Mouse (Mus musculus) spleen, adult 12 weeks (tissue): ENCODE results near the gene Ltbp4.

Experiments used
- DNase-seq: peaks from one replicate; pipeline ENCODE4 v3.0.0; 2022; ENCODE audit warnings: low spot score

Gene Ltbp4

DNA sequence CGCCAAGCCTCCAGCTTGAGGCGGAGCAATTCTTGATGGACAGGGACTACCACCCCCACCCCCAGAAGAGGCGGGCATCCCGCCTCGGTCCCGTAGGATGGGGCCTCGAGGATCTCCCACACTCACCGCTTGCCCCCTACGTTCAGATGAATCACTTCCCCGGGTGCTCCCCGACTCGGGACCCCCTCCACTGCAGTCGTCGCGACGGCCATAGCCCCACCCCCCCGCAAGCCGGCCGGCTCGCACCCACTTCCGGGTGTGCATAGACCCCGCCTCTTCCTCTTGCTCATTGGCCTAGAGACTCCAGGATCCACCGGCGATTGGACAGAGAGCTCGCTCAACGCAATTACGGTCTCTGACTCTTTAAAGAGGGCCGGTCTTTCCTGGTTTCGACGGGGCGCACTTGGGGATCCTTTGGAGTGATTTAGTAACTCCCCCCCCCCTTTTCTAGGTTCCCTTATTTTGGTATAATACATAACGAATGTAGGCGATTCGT lies 18.3 kb upstream of the Ltbp4 start, which contains the start of gene Shkbp1:
TSS of gene Shkbp1 (minus strand) at position 275 of the 496 bp plus-strand sequence.
- peak; percentile 76 for DNase-seq

DNA sequence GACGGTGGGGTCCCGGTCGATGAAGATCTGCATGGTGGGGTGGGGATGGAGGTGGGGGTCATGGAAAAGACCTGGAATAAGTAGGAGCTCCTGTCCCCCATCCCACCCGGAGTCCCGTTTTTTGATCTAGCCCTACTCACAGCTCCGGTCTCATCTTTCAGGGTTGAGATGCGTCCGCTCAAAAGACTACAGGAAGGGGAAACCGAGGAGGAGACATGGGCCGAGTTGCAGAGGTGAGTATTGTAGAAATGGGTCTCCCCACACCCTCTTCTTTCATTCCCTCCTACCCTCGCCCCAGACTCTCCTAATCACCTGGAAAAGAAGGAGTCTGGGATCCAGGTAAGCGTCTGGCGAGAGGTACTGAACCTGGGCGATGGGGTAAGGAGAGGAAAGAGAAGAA lies 17.8 kb upstream of the Ltbp4 start:
- DNase-seq, result no peak

DNA sequence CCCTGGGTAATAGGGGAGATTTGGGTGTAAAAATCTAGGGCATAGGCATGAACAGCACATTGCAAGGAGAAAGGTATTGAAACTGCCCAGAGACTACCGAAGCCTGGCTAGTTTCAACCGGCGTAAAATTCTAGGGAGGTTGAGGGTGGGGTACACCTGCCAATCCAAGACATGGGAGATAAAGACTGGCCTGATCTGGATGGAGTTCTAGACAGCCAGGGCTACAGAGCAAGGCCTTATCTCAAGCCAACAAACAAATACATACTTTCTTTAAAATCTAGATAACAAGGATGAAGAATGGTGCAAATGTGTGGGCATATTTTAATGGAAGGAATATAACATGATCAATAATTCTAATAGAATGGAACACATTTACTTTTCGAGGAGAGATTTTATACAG lies 17.3 kb upstream of the Ltbp4 start:
- no peak for DNase-seq

DNA sequence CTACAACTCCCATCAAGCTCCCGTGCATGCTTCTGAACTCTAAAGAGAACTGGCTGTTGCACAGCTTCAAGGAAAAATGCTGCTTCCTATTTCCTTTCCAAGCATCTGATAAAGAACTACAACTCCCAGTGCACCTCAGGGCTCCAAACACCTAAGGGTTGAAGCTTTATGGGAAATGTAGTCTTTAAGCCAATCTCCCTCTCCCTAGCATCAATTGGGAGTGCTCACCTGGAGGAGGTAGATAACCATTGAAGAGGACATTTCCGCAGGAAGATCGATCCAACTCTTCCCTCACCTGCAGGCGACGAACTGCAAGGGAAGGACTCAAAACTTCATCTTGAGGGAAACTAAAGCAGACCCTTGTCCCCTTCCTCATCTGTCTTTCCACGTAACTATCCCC lies 16.7 kb upstream of the Ltbp4 start:
- no peak for DNase-seq

DNA sequence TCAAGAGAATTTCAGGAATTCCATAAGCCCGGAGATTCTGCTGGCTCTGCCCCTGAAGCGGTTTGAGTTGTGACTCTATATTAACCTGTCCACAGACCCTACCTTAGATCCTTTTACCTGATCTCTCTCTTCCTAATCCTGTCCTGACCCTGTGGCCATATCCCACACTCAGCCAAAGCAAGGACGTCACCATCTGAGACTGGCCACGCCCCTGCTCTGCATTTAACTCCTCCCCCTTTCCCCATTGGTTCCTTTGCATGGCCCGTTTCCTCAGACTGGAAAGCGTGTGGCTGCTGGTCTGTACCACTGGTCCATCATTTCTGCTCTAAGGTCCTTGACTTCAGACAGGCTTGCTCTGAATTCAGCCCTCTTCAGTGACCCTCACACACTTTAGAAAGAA lies 8.0 kb upstream of the Ltbp4 start:
- no peak for DNase-seq

DNA sequence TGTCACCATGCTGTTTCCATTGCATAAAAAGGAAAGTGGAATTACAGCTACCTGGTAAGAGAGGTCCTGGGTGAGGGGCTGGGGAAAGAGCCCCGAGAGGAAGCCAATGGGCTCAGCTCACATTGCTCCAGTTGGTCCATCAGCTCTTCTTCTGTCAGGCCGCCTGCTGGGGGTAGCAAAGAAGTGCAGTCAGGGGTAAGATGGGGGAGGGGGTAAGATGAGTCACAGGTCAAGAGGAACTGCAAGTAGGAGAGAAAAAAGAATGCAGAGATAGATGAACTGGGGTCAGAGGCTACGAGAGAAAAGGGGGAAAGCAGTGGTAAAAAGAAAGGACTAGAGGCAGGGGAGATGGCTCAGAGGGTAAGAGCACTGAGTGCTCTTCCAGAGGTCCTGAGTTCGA lies 5.1 kb upstream of the Ltbp4 start:
- no peak for DNase-seq

DNA sequence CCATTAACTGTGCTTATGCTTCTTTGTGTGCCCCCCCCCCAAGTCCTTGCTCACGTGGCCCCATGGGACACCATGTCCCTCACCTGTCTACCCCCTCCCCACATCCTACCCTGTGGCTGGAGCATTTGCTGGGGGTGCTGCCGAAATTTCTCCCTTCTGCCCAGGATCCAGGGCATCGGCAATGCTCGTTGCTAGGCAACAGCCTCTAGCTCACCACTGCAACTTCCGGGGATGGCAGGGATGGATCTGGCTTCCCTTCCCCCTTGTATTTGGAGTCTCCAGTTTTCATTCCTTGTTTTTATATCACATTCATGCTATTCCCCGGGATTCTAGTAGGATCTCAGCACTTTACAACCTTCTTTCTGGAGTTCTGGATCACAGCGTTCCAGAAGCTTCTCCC lies 2.0 kb upstream of the Ltbp4 start:
- no peak for DNase-seq

DNA sequence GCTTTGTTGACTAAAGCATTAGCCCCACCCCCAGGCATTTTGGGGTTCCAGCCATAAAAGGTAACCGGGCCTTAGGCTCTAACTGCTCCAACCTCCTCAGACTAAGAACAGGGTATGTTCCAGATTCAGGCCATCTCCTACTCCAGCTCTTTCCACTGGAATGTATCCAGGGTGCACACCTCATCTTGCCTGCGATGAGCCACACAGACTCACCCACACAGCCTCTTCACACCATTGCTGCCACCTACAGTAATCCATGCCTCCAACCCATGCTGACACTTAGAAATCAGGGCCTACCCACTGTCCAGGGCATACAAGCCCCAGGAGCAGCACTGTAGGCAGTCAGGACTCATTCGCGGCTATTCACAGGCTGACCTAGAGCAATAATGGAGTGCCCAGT lies 1.6 kb upstream of the Ltbp4 start:
- DNase-seq, result no peak

DNA sequence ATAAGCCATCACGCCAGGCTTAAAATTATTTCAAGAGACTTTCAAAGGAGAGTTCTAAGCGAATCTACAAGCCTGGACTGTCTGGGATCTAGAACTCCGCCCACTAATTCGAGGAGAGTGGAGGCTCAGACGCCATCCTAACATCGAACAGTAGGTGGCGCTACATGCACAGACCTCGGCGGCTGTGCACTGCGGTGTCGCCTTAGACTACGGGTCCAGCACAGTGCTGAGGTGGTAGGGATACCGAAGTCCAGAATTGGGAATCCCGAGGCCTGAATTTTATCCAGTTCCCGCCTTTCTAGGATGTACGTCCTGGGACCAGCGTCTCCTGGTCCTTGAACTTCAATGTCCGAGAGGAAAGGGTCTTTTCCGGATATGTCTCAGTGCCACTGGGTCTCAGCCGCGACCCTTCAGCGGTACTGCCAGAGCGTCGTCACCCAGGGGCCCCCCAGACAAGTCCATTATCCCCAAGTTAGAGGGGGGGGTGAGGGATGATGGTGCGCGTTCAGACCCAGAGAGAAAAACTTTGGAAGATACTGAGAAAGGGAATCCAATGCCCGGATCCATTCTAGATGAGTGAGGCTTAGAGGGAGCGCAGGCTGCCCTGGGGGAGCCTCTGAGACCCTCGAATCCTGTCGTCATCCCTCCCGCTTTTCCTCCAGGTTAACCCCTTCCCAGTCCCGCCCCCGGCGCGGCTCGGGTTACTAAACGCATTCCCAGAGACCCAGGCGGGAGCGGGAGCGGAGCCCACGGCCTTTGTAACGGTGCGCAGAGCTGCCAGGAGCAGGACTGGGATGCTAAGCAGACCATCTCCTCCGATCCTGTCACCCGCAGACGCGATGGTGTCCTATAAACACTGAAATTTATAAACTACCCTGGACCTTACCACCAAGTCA lies 1.3 kb downstream of the Ltbp4 start:
- DNase-seq, result peak; percentile 70

DNA sequence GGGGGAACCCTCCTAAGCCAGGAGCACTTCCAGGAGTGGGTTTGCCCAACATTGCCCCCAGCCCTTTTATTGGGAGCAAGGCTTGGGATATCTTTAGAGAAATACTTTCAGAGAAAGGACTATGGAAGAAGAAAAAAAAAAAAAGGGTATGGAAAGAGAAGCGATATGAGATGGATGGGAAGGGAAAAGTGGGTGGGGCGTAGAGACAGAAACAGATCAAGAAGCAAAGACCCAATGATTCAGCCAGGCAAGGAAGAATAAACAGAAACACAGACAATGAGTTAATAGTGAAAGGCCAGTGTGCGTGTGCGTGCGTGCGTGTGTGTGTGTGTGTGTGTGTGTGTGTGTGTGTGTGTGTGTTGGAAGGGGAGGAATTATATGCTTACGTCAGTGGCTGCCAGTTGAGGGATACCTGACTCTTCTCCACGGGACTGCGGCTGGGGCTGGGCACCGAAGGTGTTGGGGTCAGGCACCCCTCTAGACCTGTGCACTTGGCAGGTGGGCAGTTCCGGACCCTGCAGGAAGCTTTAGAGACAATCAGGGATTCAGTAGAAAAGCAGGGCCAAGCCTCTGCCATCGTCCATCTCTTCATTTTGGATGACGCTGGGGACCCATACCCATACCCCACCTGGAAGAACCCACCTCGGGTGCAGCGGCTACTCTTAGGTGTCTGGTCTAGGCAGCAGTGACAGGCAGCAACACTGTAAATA lies 2.3 kb downstream of the Ltbp4 start:
- DNase-seq, result no peak

DNA sequence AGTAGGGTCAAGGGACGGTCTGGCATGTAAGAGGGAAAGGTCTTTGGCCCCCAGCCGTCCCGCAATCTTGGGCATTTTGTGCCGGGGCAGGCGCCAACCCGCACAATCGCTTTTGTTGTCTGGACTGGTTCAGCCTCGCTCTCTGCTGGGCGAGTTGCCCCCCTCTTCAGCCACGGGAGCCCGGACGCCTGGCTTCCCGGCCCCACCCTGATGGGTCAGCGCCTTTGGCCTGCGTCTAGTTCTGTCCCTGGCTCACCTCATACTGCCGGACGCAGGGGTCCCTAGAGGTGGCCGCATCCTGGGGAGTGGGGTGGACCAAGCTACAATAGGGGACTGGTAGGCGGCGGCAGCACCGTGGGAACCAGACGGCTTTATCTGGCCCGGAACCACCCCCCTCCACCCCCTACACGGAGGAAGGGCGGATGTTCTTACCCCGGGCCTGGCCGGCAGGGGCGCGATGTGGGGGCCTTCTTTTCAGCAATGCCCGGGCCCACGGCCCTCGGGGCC lies 3.0 kb downstream of the Ltbp4 start:
- DNase-seq, result no peak

DNA sequence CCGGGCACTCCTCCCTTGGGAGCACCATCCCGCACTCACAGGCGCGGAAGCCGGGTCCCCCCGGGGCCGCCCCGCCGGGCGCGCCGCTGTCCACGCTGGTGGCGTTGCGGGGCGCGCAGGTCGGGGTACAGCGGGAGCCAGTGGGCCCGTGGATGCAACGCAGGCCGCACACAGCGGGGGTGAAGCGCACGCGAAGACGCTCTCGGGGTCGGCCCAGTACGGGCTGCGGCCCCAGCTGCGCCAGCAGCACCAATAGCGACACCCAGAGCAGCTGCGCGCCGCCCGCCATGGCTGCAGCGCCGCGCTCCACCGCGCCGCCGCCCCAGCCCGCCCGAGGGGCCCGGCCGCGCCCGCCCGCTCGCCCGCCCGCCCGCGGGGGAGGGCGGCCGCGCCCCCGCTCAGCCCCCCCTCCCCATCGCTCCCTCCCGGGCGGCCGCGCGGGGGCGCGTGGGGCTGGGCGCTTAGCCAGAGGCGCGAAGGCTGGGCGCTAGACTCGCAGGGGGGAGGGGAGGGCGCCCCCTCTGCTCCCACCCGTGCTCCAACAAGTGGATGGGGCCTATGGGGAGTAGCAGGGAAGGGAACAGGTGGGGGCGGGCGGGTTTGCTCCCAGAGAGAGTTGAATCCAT lies 4.1 kb downstream of the Ltbp4 start:
- no peak for DNase-seq

DNA sequence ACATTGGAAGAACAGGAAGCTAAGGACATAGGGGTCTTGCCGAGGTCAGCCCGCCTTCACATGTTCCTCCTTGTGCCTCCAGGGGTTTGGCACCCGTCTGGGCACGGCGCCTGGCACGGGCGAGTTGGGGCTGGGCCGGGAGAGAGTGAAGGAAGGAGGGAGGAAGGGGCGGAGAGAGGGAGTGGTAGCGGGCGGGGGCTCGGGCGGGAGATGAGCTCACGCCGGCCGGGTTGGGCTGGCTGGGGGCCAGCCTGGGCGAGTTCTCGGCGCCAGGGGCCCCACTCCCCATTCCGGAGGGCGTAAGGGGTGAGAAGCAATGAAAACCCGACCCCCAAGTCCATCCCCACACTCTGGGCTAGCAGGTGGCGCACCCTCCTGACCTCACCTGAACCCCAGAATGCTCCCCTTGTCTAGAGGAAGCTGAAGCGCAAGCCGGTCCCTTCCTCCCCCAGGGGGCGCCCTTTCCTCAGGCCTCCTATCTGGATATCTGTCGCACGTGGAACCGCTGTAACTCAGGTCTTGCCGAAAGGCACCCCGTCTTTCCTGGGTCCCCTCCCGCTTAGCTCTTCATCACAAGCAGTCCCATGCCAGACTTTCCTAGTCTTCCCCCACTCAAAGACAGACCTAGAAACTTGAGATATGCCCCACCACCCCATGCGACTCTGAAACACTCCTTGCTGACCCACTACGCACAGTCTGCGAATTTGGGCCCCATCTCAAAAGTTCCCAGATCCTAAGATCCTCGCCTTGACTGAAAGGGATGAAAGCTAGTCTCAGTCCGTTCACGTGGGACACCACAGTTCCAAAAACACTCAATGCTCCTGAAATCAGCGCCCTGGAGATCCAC lies 4.9 kb downstream of the Ltbp4 start:
- peak; percentile 76 for DNase-seq

DNA sequence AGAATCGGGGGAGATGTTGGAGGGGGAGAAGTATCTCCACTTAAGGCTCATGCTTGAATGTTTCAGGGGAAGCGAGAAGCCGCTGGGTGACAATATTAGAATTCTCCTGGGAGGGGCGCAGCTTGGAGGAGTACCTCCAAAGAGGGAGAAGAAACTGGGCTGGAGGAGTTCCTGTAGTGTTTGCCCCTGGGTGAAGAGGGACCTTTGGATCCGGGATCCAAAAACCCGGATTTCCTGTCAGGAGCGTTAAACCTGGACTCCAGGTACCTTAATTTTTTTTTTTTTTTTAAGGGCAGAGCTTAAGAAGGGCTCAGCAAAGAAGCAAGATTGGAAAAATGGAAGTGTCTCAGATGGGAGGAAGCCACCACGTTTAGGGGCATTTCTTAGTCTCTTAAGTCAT lies 5.6 kb downstream of the Ltbp4 start:
- DNase-seq, result no peak

DNA sequence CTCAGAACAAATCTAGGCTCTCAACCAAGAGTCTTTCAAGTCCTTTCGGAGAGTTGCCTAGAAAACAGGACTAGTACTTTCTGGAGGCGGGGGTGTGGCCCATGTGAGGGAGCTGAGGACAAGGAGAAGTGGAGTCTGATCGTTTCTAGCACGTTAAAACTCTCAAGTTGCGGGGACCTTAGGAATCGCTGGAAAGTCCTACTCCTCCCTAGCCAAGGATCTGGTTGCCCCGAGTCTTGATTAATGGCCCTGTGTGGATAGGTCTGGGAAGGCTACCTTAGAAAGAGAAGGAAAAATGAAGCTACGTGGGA lies 6.0 kb downstream of the Ltbp4 start:
- DNase-seq, result no peak

DNA sequence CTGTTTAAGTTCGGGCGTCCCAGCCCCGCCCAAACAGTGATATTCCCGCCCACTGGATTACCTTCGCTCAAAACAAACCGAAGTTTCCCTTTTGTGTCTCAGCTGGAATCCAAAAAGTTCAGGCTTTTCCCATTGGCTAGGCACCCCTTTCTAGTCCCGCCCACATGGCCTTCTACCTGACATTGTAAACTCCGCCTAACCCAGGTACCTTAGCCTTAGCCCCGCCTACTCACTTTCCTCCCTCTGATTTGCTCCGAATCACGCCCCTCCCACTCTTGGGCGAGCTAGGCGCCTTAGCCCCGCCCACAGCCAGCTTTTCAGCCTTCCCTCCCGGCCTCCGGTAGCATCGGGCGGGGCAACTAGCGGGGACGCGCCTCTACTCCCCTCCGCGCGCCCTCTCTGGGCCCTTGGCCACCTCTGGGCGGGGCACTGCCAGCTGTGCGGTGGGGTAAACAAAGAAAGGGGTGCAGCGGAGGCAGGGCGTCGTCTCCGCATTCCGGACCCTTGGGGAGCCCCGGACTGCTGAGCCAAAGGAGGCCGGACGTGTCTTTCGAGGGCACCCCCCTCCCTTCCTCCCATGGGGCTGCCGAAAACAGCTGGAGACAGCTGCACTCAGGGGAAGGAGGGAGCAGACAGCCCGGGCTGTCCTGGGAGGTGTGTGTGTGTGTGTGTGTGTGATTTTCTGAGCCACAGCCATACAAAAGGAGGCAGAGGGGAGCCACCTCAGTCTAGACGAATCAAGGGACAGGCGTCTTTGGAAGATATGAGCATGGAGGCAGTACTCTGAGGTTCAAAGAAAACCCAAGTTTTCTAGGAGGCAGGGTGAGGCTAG lies 6.6 kb downstream of the Ltbp4 start:
- DNase-seq, result peak; percentile 74

DNA sequence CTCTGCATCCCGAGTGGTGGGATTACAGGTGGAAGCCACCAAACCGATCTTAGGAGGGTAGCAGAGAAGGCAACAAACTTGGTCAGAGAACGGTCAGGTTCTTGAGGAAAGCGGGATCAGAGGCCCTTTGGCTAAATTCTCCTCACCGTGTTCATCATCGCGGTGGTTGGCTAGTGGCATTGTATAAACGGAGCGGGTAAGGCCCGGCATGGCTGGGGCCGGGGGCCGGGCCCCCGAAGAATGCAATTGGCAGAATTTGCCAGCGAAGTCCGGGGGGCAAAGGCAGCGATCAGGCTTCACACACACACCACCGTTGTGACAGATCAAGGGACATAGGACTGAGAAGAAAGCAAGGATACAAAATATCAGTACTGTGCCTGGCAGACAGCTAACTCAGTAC lies 7.5 kb downstream of the Ltbp4 start:
- DNase-seq, result no peak

DNA sequence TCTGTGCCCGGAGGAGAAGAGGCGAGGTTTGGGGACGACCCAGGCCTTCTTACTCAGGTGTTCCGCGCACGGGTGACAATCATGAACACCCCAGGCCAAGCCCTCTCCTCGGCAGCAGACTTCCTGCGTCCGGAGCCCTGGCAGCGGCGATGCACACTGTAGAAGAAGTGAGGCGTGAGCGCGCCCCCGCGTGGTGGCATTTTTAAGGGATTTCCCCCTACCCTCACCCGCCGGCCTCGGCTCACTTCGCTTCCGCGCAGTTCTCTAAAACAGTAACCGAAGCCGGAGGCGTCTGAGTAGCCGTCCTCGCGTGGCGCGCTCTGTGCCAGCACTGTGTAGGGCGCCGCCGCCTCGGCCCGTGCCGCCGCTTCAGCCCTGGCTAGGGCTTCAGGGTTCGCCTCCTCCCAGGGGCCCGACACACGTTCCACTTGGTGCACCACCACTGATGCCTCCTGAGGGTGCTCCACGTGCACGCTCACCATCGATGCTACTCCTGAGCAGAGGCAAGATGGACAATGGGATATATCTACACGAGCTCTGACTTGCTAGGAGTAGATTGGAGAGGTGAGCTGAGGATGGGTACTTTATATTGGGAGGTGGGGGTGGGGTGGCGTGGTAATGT lies 8.1 kb downstream of the Ltbp4 start:
- DNase-seq, result peak; percentile 71

DNA sequence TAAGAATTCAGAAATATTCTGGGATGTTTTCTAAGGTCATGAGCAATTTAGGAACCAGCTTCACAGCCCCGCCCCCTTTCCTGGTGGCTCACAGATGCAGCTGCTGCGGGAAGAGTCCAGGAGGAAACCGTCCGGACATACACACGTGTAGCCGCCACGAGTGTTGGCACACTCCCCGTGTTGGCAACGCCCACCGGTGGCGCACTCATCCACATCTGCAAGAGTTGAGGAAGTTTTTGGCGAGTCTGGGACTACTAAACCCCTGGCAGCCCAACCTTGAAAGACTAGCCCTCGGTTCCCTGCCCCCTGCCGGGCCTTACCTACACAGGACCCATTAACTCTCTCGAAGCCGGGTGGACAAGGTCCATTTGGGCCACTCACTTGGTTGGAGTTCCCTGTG lies 8.8 kb downstream of the Ltbp4 start:
- DNase-seq, result no peak

DNA sequence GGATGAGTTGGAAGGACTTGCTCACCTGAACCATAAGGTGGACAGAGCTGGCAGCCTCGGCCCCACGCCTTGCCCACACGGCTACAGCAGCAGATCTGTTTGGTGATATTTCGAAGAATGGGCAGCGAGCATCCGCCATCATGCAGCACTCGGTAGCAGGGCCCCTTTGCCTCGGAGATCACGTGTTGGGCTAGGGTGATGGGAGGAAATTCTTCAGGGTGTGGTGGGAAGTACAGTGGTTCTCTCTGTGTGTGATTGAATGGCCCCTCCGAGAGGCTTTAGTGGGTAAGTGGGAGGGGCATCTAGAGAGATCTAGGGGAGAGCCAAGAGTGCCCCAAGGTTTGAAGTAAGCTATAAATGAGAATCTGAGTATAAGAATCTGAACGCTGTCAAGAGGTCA lies 9.3 kb downstream of the Ltbp4 start:
- DNase-seq, result no peak

DNA sequence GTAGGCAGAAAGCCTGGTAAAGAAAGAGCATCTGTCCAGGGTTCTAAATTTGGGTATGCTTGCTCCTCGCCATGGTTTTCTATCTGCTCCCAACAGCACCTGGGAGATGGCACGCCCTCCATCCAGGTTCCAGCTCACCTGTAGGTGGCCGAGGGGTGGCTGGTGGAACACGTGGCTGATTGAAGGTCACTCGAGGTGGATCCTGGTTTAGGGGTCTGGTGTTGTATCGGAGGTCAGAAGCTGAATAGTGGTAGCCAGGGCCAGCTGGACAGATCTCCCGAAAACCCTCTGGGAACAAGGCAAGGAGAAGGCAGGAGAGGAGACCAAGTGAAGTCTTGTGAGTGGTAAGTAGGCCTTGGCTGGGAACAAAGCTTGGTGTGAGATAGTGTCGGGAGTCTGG lies 10.0 kb downstream of the Ltbp4 start:
- DNase-seq, result no peak
